Mouse (Mus musculus): ENCODE data around the gene Mtmr3. TPM values are rescaled to one million over a fixed set of nuclear protein-coding genes. Genes with fewer than 3 reads are reported as not detected.
A peak's percentile ranks its signal among the peaks of the same experiment; 100 is the strongest.

Mtmr3 gene
- polyA plus RNA-seq, 1 experiment from 2014 or later: 21.4 TPM

GRCm38 (mm10) chr11:4499456-4499855 is 95.2 kb downstream of the Mtmr3 start:
- H3K36me3 ChIP-seq (ENCODE audit: control insufficient read depth, insufficient read depth, low read length): peaks cover 14% of the 10 kb centered on the region
- H3K4me1 ChIP-seq (ENCODE audit: control insufficient read depth, insufficient read depth, low read length): no peaks in the 10 kb centered on the region
- ATAC-seq (replicated peaks; ENCODE audit: insufficient number of reproducible peaks, low FRiP score, low TSS enrichment): no peak
- H3K4me3 ChIP-seq (ENCODE audit: low read depth, low read length): no peak overlapping the region
- H3K9me3 ChIP-seq (replicated peaks; ENCODE audit: control insufficient read depth, low read length): no peaks in the 10 kb centered on the region
- H3K27ac ChIP-seq (ENCODE audit: low read depth, low read length): no peak overlapping the region
- no peaks in the 10 kb centered on the region for H3K27me3 ChIP-seq (ENCODE audit: control insufficient read depth, insufficient read depth, low read length)
- H3K4me2 ChIP-seq: no peak overlapping the region
- 87% methylated on average over 2 of the region's 2 CpGs for WGBS (ENCODE audit: insufficient replicate concordance)
- H3K9ac ChIP-seq (ENCODE audit: low read depth, low read length): no peak overlapping the region

GRCm38 (mm10) chr11:4498774-4499173 is 95.9 kb downstream of the Mtmr3 start:
- Histone ChIP-seq H3K9ac (ENCODE audit: low read depth, low read length) (no peak overlapping the region), H3K27ac (ENCODE audit: low read depth, low read length) (no peak overlapping the region), H3K36me3 (ENCODE audit: control insufficient read depth, insufficient read depth, low read length) (peaks cover 14% of the 10 kb centered on the region), H3K4me1 (ENCODE audit: control insufficient read depth, insufficient read depth, low read length) (no peaks in the 10 kb centered on the region), H3K4me3 (ENCODE audit: low read depth, low read length) (no peak overlapping the region), H3K27me3 (ENCODE audit: control insufficient read depth, insufficient read depth, low read length) (no peaks in the 10 kb centered on the region), H3K9me3 (replicated peaks; ENCODE audit: control insufficient read depth, low read length) (no peaks in the 10 kb centered on the region), H3K4me2 (no peak overlapping the region)
- no peak for ATAC-seq (replicated peaks; ENCODE audit: insufficient number of reproducible peaks, low FRiP score, low TSS enrichment)
- WGBS (ENCODE audit: insufficient replicate concordance): 78% methylated on average over 9 of the region's 9 CpGs

DNA sequence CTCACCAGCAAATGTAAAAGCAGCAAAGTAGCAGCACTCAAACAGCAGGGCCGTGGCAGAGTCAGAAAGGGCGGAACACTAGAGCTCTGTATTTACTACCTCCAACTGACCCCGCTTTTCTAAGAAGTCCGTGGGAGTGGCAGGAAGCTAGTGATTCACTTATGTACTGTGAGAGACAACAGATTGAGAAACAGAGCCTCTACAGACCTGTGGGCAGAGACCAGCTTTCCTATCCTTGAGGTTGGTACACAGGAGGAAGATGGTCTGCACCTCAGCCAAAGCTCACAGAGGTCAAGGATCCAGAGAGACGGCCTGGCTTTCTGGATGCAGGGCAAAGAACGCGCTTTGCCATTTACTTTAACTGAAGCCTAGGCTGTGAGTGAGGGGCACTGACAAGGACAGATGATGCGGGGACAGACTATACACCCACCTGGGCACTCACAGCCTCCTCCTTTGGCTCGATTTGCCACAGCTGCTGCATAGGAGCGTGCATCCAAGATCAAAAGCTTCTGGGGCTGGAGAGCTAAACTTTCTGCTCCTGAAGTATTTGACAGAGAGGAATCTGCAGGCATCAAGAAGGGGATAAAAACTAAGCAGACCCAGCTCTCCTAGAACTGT is 97.1 kb downstream of the Mtmr3 start:
- no peak overlapping the region for H3K9ac ChIP-seq (ENCODE audit: low read depth, low read length)
- H3K4me1 ChIP-seq (ENCODE audit: control insufficient read depth, insufficient read depth, low read length): no peaks in the 10 kb centered on the region
- H3K4me2 ChIP-seq: no peak overlapping the region
- H3K4me3 ChIP-seq (ENCODE audit: low read depth, low read length): no peak overlapping the region
- 75% methylated on average over 10 of the region's 10 CpGs for WGBS (ENCODE audit: insufficient replicate concordance)
- H3K27ac ChIP-seq (ENCODE audit: low read depth, low read length): no peak overlapping the region
- H3K36me3 ChIP-seq (ENCODE audit: control insufficient read depth, insufficient read depth, low read length): peaks cover 12% of the 10 kb centered on the region
- ATAC-seq (replicated peaks; ENCODE audit: insufficient number of reproducible peaks, low FRiP score, low TSS enrichment): no peak
- no peaks in the 10 kb centered on the region for H3K27me3 ChIP-seq (ENCODE audit: control insufficient read depth, insufficient read depth, low read length)
- H3K9me3 ChIP-seq (replicated peaks; ENCODE audit: control insufficient read depth, low read length): no peaks in the 10 kb centered on the region

- Histone ChIP-seq H3K27ac (ENCODE audit: low read depth, low read length) (no peak overlapping the region), H3K27me3 (ENCODE audit: control insufficient read depth, insufficient read depth, low read length) (no peaks in the 10 kb centered on the region), H3K36me3 (ENCODE audit: control insufficient read depth, insufficient read depth, low read length) (peaks cover 21% of the 10 kb centered on the region), H3K9ac (ENCODE audit: low read depth, low read length) (no peak overlapping the region), H3K4me3 (ENCODE audit: low read depth, low read length) (no peak overlapping the region), H3K4me1 (ENCODE audit: control insufficient read depth, insufficient read depth, low read length) (no peaks in the 10 kb centered on the region), H3K4me2 (no peak overlapping the region), H3K9me3 (replicated peaks; ENCODE audit: control insufficient read depth, low read length) (no peaks in the 10 kb centered on the region)
- WGBS (ENCODE audit: insufficient replicate concordance): 91% methylated on average over 4 of the region's 4 CpGs
- no peak for ATAC-seq (replicated peaks; ENCODE audit: insufficient number of reproducible peaks, low FRiP score, low TSS enrichment)
These were observed 99.6 kb downstream of the Mtmr3 start for GRCm38 (mm10) chr11:4495021-4495540.

- Histone ChIP-seq H3K9me3 (replicated peaks; ENCODE audit: control insufficient read depth, low read length) (no peaks in the 10 kb centered on the region), H3K27me3 (ENCODE audit: control insufficient read depth, insufficient read depth, low read length) (no peaks in the 10 kb centered on the region), H3K9ac (ENCODE audit: low read depth, low read length) (no peak overlapping the region), H3K4me3 (ENCODE audit: low read depth, low read length) (no peak overlapping the region), H3K27ac (ENCODE audit: low read depth, low read length) (no peak overlapping the region), H3K4me2 (no peak overlapping the region), H3K36me3 (ENCODE audit: control insufficient read depth, insufficient read depth, low read length) (peaks cover 38% of the 10 kb centered on the region), H3K4me1 (ENCODE audit: control insufficient read depth, insufficient read depth, low read length) (no peaks in the 10 kb centered on the region)
- WGBS (ENCODE audit: insufficient replicate concordance): 88% methylated on average over 4 of the region's 4 CpGs
- no peak for ATAC-seq (replicated peaks; ENCODE audit: insufficient number of reproducible peaks, low FRiP score, low TSS enrichment)
These were observed 105.5 kb downstream of the Mtmr3 start for GRCm38 (mm10) chr11:4489207-4489606.

GRCm38 (mm10) chr11:4488798-4489197 is 105.9 kb downstream of the Mtmr3 start:
- Histone ChIP-seq H3K4me2 (no peak overlapping the region), H3K27ac (ENCODE audit: low read depth, low read length) (no peak overlapping the region), H3K4me3 (ENCODE audit: low read depth, low read length) (no peak overlapping the region), H3K4me1 (ENCODE audit: control insufficient read depth, insufficient read depth, low read length) (no peaks in the 10 kb centered on the region), H3K27me3 (ENCODE audit: control insufficient read depth, insufficient read depth, low read length) (no peaks in the 10 kb centered on the region), H3K9me3 (replicated peaks; ENCODE audit: control insufficient read depth, low read length) (no peaks in the 10 kb centered on the region), H3K9ac (ENCODE audit: low read depth, low read length) (no peak overlapping the region), H3K36me3 (ENCODE audit: control insufficient read depth, insufficient read depth, low read length) (peaks cover 39% of the 10 kb centered on the region)
- WGBS (ENCODE audit: insufficient replicate concordance): 89% methylated on average over 2 of the region's 2 CpGs
- ATAC-seq (replicated peaks; ENCODE audit: insufficient number of reproducible peaks, low FRiP score, low TSS enrichment): no peak

DNA sequence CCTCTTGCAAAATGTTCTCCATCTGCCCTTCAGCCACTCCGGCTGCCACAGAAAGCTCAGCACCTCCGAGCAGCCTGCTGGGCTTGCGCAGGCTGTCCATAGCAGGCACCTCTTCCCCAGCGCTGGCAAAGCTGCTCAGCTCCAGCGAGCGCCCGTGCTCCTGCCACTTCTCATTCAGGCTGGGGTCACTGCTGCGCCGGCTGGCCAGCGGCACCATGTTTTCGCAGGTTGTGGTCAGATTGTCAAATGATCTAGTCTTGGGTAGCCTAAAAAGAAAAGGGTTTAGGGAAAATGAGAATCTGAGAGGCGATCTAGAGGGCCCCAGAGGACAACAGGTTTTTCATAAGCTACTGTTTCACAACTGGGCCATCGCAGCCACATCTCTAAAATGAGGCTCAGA is 106.3 kb downstream of the Mtmr3 start:
- H3K36me3 ChIP-seq (ENCODE audit: control insufficient read depth, insufficient read depth, low read length): peaks cover 39% of the 10 kb centered on the region
- H3K27ac ChIP-seq (ENCODE audit: low read depth, low read length): peak overlapping the region; percentile 24; the same call in 1 of the 2 replicates
- H3K9ac ChIP-seq (ENCODE audit: low read depth, low read length): no peak overlapping the region
- H3K9me3 ChIP-seq (replicated peaks; ENCODE audit: control insufficient read depth, low read length): no peaks in the 10 kb centered on the region
- H3K4me3 ChIP-seq (ENCODE audit: low read depth, low read length): no peak overlapping the region
- no peak overlapping the region for H3K4me2 ChIP-seq
- no peaks in the 10 kb centered on the region for H3K4me1 ChIP-seq (ENCODE audit: control insufficient read depth, insufficient read depth, low read length)
- H3K27me3 ChIP-seq (ENCODE audit: control insufficient read depth, insufficient read depth, low read length): no peaks in the 10 kb centered on the region
- no peak for ATAC-seq (replicated peaks; ENCODE audit: insufficient number of reproducible peaks, low FRiP score, low TSS enrichment)
- WGBS (ENCODE audit: insufficient replicate concordance): 93% methylated on average over 13 of the region's 13 CpGs

DNA sequence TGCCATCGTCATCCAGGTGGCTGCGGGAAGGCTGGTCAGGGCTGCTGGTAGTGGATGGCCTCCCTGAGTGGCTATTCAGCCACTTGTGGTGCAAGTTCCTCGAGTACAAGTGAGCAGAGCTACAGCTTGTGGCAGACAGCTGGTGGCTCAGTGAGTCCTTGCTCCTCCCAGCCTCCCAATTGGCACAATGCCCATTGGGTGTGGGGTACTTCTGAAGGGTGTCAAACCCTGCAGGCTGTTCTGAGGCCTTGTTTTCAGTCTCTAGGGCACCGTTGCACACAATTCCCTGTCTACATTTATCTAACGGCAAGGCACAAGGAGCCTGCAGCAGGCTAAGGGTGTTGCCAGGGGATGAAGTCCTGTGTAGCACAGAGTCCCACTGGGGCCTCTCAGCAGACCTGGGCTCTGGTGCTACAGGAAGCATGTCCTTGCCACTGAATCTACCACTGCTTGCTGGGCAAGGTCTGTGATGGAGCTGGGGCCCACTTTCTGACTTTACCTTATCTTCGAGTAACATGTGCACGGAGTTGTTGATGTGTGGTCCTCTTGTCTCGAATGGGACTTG is 107.2 kb downstream of the Mtmr3 start:
- Histone ChIP-seq H3K36me3 (ENCODE audit: control insufficient read depth, insufficient read depth, low read length) (peaks cover 47% of the 10 kb centered on the region), H3K4me3 (ENCODE audit: low read depth, low read length) (no peak overlapping the region), H3K4me1 (ENCODE audit: control insufficient read depth, insufficient read depth, low read length) (no peaks in the 10 kb centered on the region), H3K9ac (ENCODE audit: low read depth, low read length) (no peak overlapping the region), H3K4me2 (no peak overlapping the region), H3K27ac (ENCODE audit: low read depth, low read length) (peak overlapping the region; percentile 24; the same call in 1 of the 2 replicates), H3K9me3 (replicated peaks; ENCODE audit: control insufficient read depth, low read length) (no peaks in the 10 kb centered on the region), H3K27me3 (ENCODE audit: control insufficient read depth, insufficient read depth, low read length) (no peaks in the 10 kb centered on the region)
- 83% methylated on average over 8 of the region's 8 CpGs for WGBS (ENCODE audit: insufficient replicate concordance)
- ATAC-seq (replicated peaks; ENCODE audit: insufficient number of reproducible peaks, low FRiP score, low TSS enrichment): peak; percentile 85

GRCm38 (mm10) chr11:4484541-4484940 is 110.1 kb downstream of the Mtmr3 start:
- Histone ChIP-seq H3K4me2 (no peak overlapping the region), H3K9ac (ENCODE audit: low read depth, low read length) (no peak overlapping the region), H3K27ac (ENCODE audit: low read depth, low read length) (no peak overlapping the region), H3K36me3 (ENCODE audit: control insufficient read depth, insufficient read depth, low read length) (peaks cover 61% of the 10 kb centered on the region), H3K27me3 (ENCODE audit: control insufficient read depth, insufficient read depth, low read length) (no peaks in the 10 kb centered on the region), H3K4me3 (ENCODE audit: low read depth, low read length) (no peak overlapping the region), H3K4me1 (ENCODE audit: control insufficient read depth, insufficient read depth, low read length) (no peaks in the 10 kb centered on the region), H3K9me3 (replicated peaks; ENCODE audit: control insufficient read depth, low read length) (no peaks in the 10 kb centered on the region)
- ATAC-seq (replicated peaks; ENCODE audit: insufficient number of reproducible peaks, low FRiP score, low TSS enrichment): no peak
- whole genome bisulfite sequencing (ENCODE audit: insufficient replicate concordance): 87% methylated on average over 5 of the region's 5 CpGs

All from heart, embryonic 11.5 days (tissue).